Mouse (Mus musculus) gastrocnemius, adult 2 months (tissue): ENCODE measurements around the gene Tex37. TPM values are rescaled to one million over a fixed set of nuclear protein-coding genes. Genes with fewer than 3 reads are reported as not detected.
A peak's percentile ranks its signal among the peaks of the same experiment; 100 is the strongest.

Source experiments
- DNase-seq: peaks from one replicate; pipeline ENCODE4 v3.0.0; 2022
- H3K27ac ChIP-seq: fragments of 200-600 bp; 2 replicates; pipeline ENCODE4 v1.8.1; 2022; ENCODE audit warnings: mild to moderate bottlenecking
- H3K4me3 ChIP-seq: fragments of 200-600 bp; 2 replicates; pipeline ENCODE4 v1.8.1; 2022; ENCODE audit warnings: mild to moderate bottlenecking, moderate library complexity
- CTCF ChIP-seq: fragments of 200-600 bp; IDR thresholded peaks from 2 replicates; pipeline ENCODE4 v1.8.1; 2022; ENCODE audit warnings: antibody characterized with exemption, mild to moderate bottlenecking, moderate library complexity
- intact Hi-C: fragments of 180-260 bp; cut with DNase I; formaldehyde crosslinking; loops from one replicate; pipeline ENCODE4 v1.15.1; 2025
- total RNA-seq, 2 experiments: library from RNA; stranded (reverse); gene quantifications; 2 replicates each; pipeline ENCODE4 v1.2.3; 2021

The Tex37 gene
- total RNA-seq, 2 experiments from 2014 or later: not detected

- intact Hi-C loops: loop anchor here (5.0 kb wide), 1 partner anchor 114 kb away; no protein-coding TSS in a partner anchor
- peak; percentile 23 for DNase-seq
- H3K27ac ChIP-seq: no peak overlapping the region
- peak; percentile 86 for TF ChIP-seq CTCF
- peak overlapping the region; percentile 51 for H3K4me3 ChIP-seq
These were observed 2.7 kb upstream of the Tex37 start for GRCm38 (mm10) chr6:70921274-70922074.

GRCm38 (mm10) chr6:70912396-70912765 is 6.3 kb downstream of the Tex37 start:
- no peak for DNase-seq
- Histone ChIP-seq H3K4me3 (no peak overlapping the region), H3K27ac (no peak overlapping the region)
- no peak for TF ChIP-seq CTCF
- intact Hi-C loops: no loop called here

- Histone ChIP-seq H3K27ac (no peak overlapping the region), H3K4me3 (no peak overlapping the region)
- no peak for DNase-seq
- TF ChIP-seq CTCF: no peak
- intact Hi-C loops: no loop called here
These were observed 6.9 kb downstream of the Tex37 start for GRCm38 (mm10) chr6:70911668-70912395.

GRCm38 (mm10) chr6:70910285-70910684 is 8.4 kb downstream of the Tex37 start:
- no peak overlapping the region for H3K4me3 ChIP-seq
- intact Hi-C loops: no loop called here

GRCm38 (mm10) chr6:70909572-70909971 is 9.2 kb downstream of the Tex37 start:
- no peak for TF ChIP-seq CTCF

More at GRCm38 (mm10) chr6:70910285-70910684, 8.4 kb downstream of the Tex37 start:
- TF ChIP-seq CTCF: no peak
- no peak overlapping the region for H3K27ac ChIP-seq
- no peak for DNase-seq

GRCm38 (mm10) chr6:70903689-70904088 is 15.0 kb downstream of the Tex37 start:
- no peak for TF ChIP-seq CTCF
- intact Hi-C loops: no loop called here
- Histone ChIP-seq H3K27ac (no peak overlapping the region), H3K4me3 (no peak overlapping the region)
- DNase-seq: no peak

More at GRCm38 (mm10) chr6:70909572-70909971, 9.2 kb downstream of the Tex37 start:
- H3K27ac ChIP-seq: no peak overlapping the region
- H3K4me3 ChIP-seq: no peak overlapping the region
- no peak for DNase-seq
- intact Hi-C loops: no loop called here

- H3K4me3 ChIP-seq: no peak overlapping the region
- intact Hi-C loops: no loop called here
- TF ChIP-seq CTCF: no peak
- H3K27ac ChIP-seq: no peak overlapping the region
- DNase-seq: no peak
These were observed 19.1 kb downstream of the Tex37 start for GRCm38 (mm10) chr6:70899594-70900003.

- H3K4me3 ChIP-seq: no peak overlapping the region
- H3K27ac ChIP-seq: no peak overlapping the region
- no peak for TF ChIP-seq CTCF
- no peak for DNase-seq
- intact Hi-C loops: no loop called here
These were observed 20.6 kb downstream of the Tex37 start for GRCm38 (mm10) chr6:70898166-70898565.

GRCm38 (mm10) chr6:70887993-70888392 is 30.7 kb downstream of the Tex37 start:
- intact Hi-C loops: no loop called here
- no peak overlapping the region for H3K27ac ChIP-seq
- 0 out of 2 replicates have a peak overlapping the region, but pooled peaks have one; percentile 13 for H3K4me3 ChIP-seq
- no peak for DNase-seq
- no peak for TF ChIP-seq CTCF

GRCm38 (mm10) chr6:70880714-70881304 is 37.9 kb downstream of the Tex37 start:
- no peak overlapping the region for H3K27ac ChIP-seq
- intact Hi-C loops: loop anchor here (1.0 kb wide), 1 partner anchor 69 kb away; no protein-coding TSS in a partner anchor
- peak; percentile 95 for TF ChIP-seq CTCF
- DNase-seq: peak; percentile 71
- no peak overlapping the region for H3K4me3 ChIP-seq

- Histone ChIP-seq H3K27ac (no peak overlapping the region), H3K4me3 (no peak overlapping the region)
- intact Hi-C loops: no loop called here
- DNase-seq: no peak
- TF ChIP-seq CTCF: no peak
These were observed 43.7 kb downstream of the Tex37 start for GRCm38 (mm10) chr6:70875017-70875416.

- Histone ChIP-seq H3K4me3 (no peak overlapping the region), H3K27ac (no peak overlapping the region)
- no peak for DNase-seq
- peak; percentile 44 for TF ChIP-seq CTCF
- intact Hi-C loops: no loop called here
These were observed 44.5 kb downstream of the Tex37 start for GRCm38 (mm10) chr6:70874035-70874775.
